Mouse (Mus musculus): Measurements from ENCODE around the gene Insl3. TPM values are rescaled to one million over a fixed set of nuclear protein-coding genes. Genes with fewer than 3 reads are reported as not detected.
A peak's percentile ranks its signal among the peaks of the same experiment; 100 is the strongest.

Insl3 gene
- polyA plus RNA-seq, 1 experiment from 2014 or later: 0.48 TPM

- Histone ChIP-seq H3K4me1 (ENCODE audit: control insufficient read depth, insufficient read depth, low read length) (peaks cover 20% of the 10 kb centered on the region), H3K9ac (ENCODE audit: low read length) (peak overlapping the region; percentile 2; the same call in 1 of the 2 replicates), H3K27me3 (ENCODE audit: control insufficient read depth, insufficient read depth, low read length) (peaks cover 10% of the 10 kb centered on the region; the same call in 1 of the 2 replicates), H3K4me3 (ENCODE audit: low read depth, low read length) (peak overlapping the region; percentile 13), H3K4me2 (peak overlapping the region; percentile 37), H3K9me3 (ENCODE audit: control insufficient read depth, low read length) (no peaks in the 10 kb centered on the region), H3K36me3 (ENCODE audit: control insufficient read depth, insufficient read depth, low read length) (no peaks in the 10 kb centered on the region), H3K27ac (ENCODE audit: low read depth, low read length) (no peak overlapping the region)
- ATAC-seq (ENCODE audit: low FRiP score) (peak; percentile 77), DNase-seq (ENCODE audit: low spot score, missing footprints) (peak; percentile 98)
- WGBS: 4% methylated on average over 22 of the region's 22 CpGs
Observed at GRCm38 (mm10) chr8:71665331-71666130, 23.5 kb upstream of the Insl3 start.

- no peak overlapping the region for H3K9ac ChIP-seq (ENCODE audit: low read length)
- DNase-seq (ENCODE audit: low spot score, missing footprints) (peak; percentile 49), ATAC-seq (ENCODE audit: low FRiP score) (no peak)
- peaks cover 27% of the 10 kb centered on the region for H3K4me1 ChIP-seq (ENCODE audit: control insufficient read depth, insufficient read depth, low read length)
- H3K9me3 ChIP-seq (ENCODE audit: control insufficient read depth, low read length): no peaks in the 10 kb centered on the region
- WGBS: 30% methylated on average over 1 of the region's 1 CpGs
- H3K4me2 ChIP-seq: no peak overlapping the region
- no peaks in the 10 kb centered on the region for H3K36me3 ChIP-seq (ENCODE audit: control insufficient read depth, insufficient read depth, low read length)
- peaks cover 6% of the 10 kb centered on the region; the same call in 1 of the 2 replicates for H3K27me3 ChIP-seq (ENCODE audit: control insufficient read depth, insufficient read depth, low read length)
- H3K27ac ChIP-seq (ENCODE audit: low read depth, low read length): no peak overlapping the region
- no peak overlapping the region for H3K4me3 ChIP-seq (ENCODE audit: low read depth, low read length)
Observed at GRCm38 (mm10) chr8:71666855-71667254, 22.2 kb upstream of the Insl3 start.

- no peak overlapping the region for H3K4me3 ChIP-seq (ENCODE audit: low read depth, low read length)
- 0 out of 2 replicates have a peak overlapping the region, but pooled peaks have one; percentile 24 for H3K9ac ChIP-seq (ENCODE audit: low read length)
- H3K27me3 ChIP-seq (ENCODE audit: control insufficient read depth, insufficient read depth, low read length): peaks cover 6% of the 10 kb centered on the region; the same call in 1 of the 2 replicates
- H3K27ac ChIP-seq (ENCODE audit: low read depth, low read length): no peak overlapping the region
- no peak overlapping the region for H3K4me2 ChIP-seq
- 51% methylated on average over 5 of the region's 5 CpGs for WGBS
- DNase-seq (ENCODE audit: low spot score, missing footprints): peak; percentile 88
- H3K36me3 ChIP-seq (ENCODE audit: control insufficient read depth, insufficient read depth, low read length): no peaks in the 10 kb centered on the region
- H3K9me3 ChIP-seq (ENCODE audit: control insufficient read depth, low read length): no peaks in the 10 kb centered on the region
- peaks cover 29% of the 10 kb centered on the region for H3K4me1 ChIP-seq (ENCODE audit: control insufficient read depth, insufficient read depth, low read length)
- no peak for ATAC-seq (ENCODE audit: low FRiP score)
Observed at GRCm38 (mm10) chr8:71667256-71667655, 21.8 kb upstream of the Insl3 start.

DNA sequence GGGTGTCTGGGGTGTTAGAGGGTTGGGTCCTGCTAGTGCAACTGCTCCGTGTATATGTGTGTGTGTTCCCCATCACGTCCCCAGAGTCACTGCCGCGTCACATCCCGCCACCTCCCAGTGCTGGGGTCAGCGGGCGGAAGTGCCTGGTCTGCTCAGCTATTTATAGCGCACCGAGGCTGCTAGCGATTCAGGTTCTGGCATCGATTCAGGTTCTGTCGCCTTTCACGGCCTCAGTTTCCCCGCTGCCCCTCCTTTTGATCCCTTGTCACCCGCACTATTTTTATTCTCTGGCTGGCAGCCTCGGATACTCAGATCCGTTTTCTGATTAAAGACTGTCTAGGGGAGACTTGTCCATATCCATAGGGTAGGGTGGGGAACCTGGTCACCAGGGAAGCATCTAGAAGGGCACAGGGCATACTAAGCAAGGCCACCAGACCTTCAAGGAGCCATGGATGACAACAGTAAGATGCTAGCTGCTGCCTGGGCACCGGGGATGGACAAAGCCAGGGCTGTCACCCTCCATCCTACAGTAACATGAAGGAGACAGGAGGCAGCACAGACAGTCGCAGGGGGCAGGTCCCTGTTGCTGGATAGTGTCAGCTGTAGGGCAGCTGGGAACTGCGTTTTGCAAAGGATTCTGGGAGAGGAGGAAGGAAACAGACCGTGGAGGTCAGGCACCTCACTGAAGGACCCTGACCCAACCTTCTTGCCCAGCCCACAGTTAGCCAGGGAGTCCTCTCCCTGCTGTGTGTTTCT is 20.6 kb upstream of the Insl3 start:
- peaks cover 6% of the 10 kb centered on the region; the same call in 1 of the 2 replicates for H3K27me3 ChIP-seq (ENCODE audit: control insufficient read depth, insufficient read depth, low read length)
- 4% methylated on average over 21 of the region's 21 CpGs for WGBS

GRCm38 (mm10) chr8:71670198-71670597 is 18.8 kb upstream of the Insl3 start:
- H3K36me3 ChIP-seq (ENCODE audit: control insufficient read depth, insufficient read depth, low read length): no peaks in the 10 kb centered on the region
- peak; percentile 1 for ATAC-seq (ENCODE audit: low FRiP score)
- peak; percentile 90 for DNase-seq (ENCODE audit: low spot score, missing footprints)
- peaks cover 8% of the 10 kb centered on the region for H3K27me3 ChIP-seq (ENCODE audit: control insufficient read depth, insufficient read depth, low read length)
- peak overlapping the region; percentile 58 for H3K9ac ChIP-seq (ENCODE audit: low read length)
- H3K4me3 ChIP-seq (ENCODE audit: low read depth, low read length): peak overlapping the region; percentile 72
- H3K4me1 ChIP-seq (ENCODE audit: control insufficient read depth, insufficient read depth, low read length): peaks cover 25% of the 10 kb centered on the region
- peak overlapping the region; percentile 98 for H3K4me2 ChIP-seq
- no peak overlapping the region for H3K27ac ChIP-seq (ENCODE audit: low read depth, low read length)
- WGBS: 10% methylated on average over 10 of the region's 12 CpGs
- no peaks in the 10 kb centered on the region for H3K9me3 ChIP-seq (ENCODE audit: control insufficient read depth, low read length)

More for the DNA sequence above, 20.6 kb upstream of the Insl3 start:
- ATAC-seq (ENCODE audit: low FRiP score): no peak
- Histone ChIP-seq H3K9me3 (ENCODE audit: control insufficient read depth, low read length) (no peaks in the 10 kb centered on the region), H3K4me2 (no peak overlapping the region; the same call in 1 of the 2 replicates), H3K9ac (ENCODE audit: low read length) (no peak overlapping the region), H3K27ac (ENCODE audit: low read depth, low read length) (no peak overlapping the region), H3K4me3 (ENCODE audit: low read depth, low read length) (no peak overlapping the region), H3K4me1 (ENCODE audit: control insufficient read depth, insufficient read depth, low read length) (peaks cover 29% of the 10 kb centered on the region), H3K36me3 (ENCODE audit: control insufficient read depth, insufficient read depth, low read length) (no peaks in the 10 kb centered on the region)
- peak; percentile 88 for DNase-seq (ENCODE audit: low spot score, missing footprints)

GRCm38 (mm10) chr8:71670621-71671548 is 18.1 kb upstream of the Insl3 start:
- ATAC-seq (ENCODE audit: low FRiP score): peak; percentile 58
- Histone ChIP-seq H3K4me2 (peak overlapping the region; percentile 98), H3K27me3 (ENCODE audit: control insufficient read depth, insufficient read depth, low read length) (peaks cover 15% of the 10 kb centered on the region), H3K36me3 (ENCODE audit: control insufficient read depth, insufficient read depth, low read length) (no peaks in the 10 kb centered on the region), H3K9me3 (ENCODE audit: control insufficient read depth, low read length) (no peaks in the 10 kb centered on the region), H3K9ac (ENCODE audit: low read length) (peak overlapping the region; percentile 61), H3K4me3 (ENCODE audit: low read depth, low read length) (peak overlapping the region; percentile 72), H3K27ac (ENCODE audit: low read depth, low read length) (peak overlapping the region; percentile 48), H3K4me1 (ENCODE audit: control insufficient read depth, insufficient read depth, low read length) (peaks cover 20% of the 10 kb centered on the region)
- under 1% methylated on average over 56 of the region's 64 CpGs for WGBS
- DNase-seq (ENCODE audit: low spot score, missing footprints): peak; percentile 96

DNA sequence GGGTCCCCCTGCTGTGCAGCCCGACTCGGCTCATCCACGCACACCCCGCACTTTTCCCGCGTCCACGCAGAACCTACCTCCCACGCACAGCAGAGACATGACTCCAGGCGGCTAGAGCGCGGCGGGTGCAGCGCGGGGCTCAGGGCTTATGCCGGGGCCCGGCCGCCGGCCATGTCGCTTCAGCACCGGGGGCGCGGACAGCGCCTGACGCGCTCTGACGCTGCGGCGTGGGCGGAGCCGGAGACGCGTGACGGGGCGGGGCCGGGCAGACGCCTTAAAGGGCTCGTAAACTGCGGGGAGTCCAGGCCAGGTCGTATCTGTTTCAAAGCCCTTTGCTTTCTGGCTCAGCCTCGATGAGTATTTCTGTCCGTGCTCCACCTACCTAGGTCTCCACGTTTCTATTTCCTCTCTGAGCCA is 17.5 kb upstream of the Insl3 start, which contains the start of gene Unc13a:
Unc13a (minus strand) TSS at position 209 of the 417 bp plus-strand sequence.
- under 1% methylated on average over 42 of the region's 42 CpGs for WGBS
- H3K4me3 ChIP-seq (ENCODE audit: low read depth, low read length): peak within 1 kb of the TSS; percentile 72
- H3K9ac ChIP-seq (ENCODE audit: low read length): peak within 1 kb of the TSS; percentile 61
- H3K9me3 ChIP-seq (ENCODE audit: control insufficient read depth, low read length): no peaks in the 10 kb centered on the region
- no peaks in the 10 kb centered on the region for H3K36me3 ChIP-seq (ENCODE audit: control insufficient read depth, insufficient read depth, low read length)
- ATAC-seq (ENCODE audit: low FRiP score) (peak; percentile 77), DNase-seq (ENCODE audit: low spot score, missing footprints) (peak; percentile 100)
- H3K27me3 ChIP-seq (ENCODE audit: control insufficient read depth, insufficient read depth, low read length): peaks cover 18% of the 10 kb centered on the region
- peaks cover 22% of the 10 kb centered on the region for H3K4me1 ChIP-seq (ENCODE audit: control insufficient read depth, insufficient read depth, low read length)
- peak within 1 kb of the TSS; percentile 48 for H3K27ac ChIP-seq (ENCODE audit: low read depth, low read length)
- H3K4me2 ChIP-seq: peak within 1 kb of the TSS; percentile 98

DNA sequence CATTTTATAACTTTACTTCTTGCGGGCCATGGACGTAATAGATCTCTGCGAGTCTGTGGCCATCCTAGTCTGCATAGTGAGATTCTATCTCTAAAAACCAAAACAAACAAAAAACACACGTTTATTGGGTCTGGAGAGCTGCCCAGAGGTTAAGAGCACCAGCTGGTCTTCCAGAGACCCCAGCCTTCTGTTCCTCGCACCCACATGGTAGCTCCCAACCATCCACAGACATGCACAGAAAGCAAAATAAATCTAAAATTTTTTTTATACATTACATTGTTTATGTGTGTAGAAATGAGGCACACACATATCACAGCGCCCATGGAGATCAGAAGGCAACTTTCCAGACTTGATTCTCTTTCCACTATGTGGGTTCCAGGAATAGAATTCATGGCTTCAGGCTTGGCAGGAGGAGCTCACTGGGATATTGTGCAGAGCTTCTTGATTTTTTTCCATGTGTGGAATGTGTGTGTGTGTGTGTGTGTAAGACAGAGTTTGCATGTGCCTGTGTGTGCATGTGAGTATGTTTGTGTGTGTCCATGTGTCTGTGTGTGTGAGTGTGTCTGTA is 16.8 kb upstream of the Insl3 start:
- no peaks in the 10 kb centered on the region for H3K9me3 ChIP-seq (ENCODE audit: control insufficient read depth, low read length)
- H3K36me3 ChIP-seq (ENCODE audit: control insufficient read depth, insufficient read depth, low read length): no peaks in the 10 kb centered on the region
- peaks cover 22% of the 10 kb centered on the region for H3K27me3 ChIP-seq (ENCODE audit: control insufficient read depth, insufficient read depth, low read length)
- 0 out of 2 replicates have a peak overlapping the region, but pooled peaks have one; percentile 25 for H3K9ac ChIP-seq (ENCODE audit: low read length)
- peak overlapping the region; percentile 98 for H3K4me2 ChIP-seq
- peak overlapping the region; percentile 72; the same call in 1 of the 2 replicates for H3K4me3 ChIP-seq (ENCODE audit: low read depth, low read length)
- WGBS: 61% methylated on average over 6 of the region's 6 CpGs
- DNase-seq (ENCODE audit: low spot score, missing footprints) (peak; percentile 67), ATAC-seq (ENCODE audit: low FRiP score) (no peak)
- H3K4me1 ChIP-seq (ENCODE audit: control insufficient read depth, insufficient read depth, low read length): peaks cover 22% of the 10 kb centered on the region
- no peak overlapping the region for H3K27ac ChIP-seq (ENCODE audit: low read depth, low read length)
